Mouse (Mus musculus) right cerebral cortex, postnatal 36 days (tissue): ENCODE results near the gene Mob3b.

Experiments used
- DNase-seq, 2 experiments: peaks; one replicate each; pipeline ENCODE4 v3.0.0; 2022; ENCODE audit warnings: low spot score in 2 of 2, mixed read lengths in 1 of 2

The Mob3b gene

DNA sequence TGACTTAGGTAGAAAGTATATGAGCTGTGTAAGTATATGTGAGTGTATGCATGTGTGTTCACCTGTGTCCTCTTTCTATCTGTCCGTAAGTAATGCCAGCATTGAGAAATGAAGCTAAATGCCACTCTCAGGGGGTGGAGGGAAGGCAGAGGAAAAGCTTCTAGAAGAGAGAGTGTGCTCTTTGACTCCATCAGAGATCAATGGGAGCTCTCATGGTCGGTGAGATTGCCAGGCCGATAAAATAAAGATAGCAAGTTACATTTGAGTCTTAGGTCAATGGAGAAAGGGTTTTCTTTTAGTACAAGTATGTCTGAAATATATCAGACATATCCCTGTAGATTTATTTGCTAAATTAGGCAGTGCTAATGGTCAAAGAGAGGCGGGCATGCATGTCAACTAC, 9.0 kb downstream of the Mob3b start:
- DNase-seq, result no peak

DNA sequence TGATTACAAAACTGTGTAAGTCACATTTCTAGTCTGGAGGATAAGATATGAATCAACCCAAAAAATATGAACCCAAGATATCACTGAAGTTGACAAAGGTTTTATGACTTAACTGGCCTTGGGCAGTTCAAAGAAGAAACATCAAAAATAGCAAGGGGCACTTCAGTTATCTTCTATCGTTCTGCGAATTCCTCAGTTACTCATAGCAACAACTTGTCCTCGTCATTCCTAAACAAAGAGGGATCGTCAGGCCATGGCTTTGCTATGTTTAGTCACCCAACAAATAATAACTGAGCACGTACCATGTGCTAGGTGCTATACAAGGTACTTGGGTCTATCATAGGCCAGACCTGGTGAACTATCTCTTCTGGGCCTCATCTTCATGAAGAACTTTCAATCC, 10.7 kb downstream of the Mob3b start:
- no peak for DNase-seq

DNA sequence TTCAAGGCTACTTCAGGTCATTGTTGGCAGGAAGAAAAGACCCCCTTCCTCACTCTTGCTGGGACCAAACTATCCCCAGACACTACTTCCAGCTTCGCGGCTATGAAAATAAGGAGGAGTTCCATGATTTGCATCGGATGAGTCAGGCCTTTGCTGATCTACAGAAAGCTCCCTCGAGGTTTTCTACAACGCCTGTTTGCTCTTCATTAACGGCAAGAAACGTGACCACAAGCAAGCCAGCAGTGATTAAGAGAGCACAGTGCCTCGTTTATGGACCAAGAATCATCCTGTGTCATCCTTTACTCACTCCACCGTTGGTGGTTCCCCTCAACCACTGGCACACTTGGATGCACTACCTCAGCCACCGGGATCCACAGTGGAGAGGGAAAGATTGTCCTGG, 11.6 kb downstream of the Mob3b start:
- DNase-seq, result no peak

DNA sequence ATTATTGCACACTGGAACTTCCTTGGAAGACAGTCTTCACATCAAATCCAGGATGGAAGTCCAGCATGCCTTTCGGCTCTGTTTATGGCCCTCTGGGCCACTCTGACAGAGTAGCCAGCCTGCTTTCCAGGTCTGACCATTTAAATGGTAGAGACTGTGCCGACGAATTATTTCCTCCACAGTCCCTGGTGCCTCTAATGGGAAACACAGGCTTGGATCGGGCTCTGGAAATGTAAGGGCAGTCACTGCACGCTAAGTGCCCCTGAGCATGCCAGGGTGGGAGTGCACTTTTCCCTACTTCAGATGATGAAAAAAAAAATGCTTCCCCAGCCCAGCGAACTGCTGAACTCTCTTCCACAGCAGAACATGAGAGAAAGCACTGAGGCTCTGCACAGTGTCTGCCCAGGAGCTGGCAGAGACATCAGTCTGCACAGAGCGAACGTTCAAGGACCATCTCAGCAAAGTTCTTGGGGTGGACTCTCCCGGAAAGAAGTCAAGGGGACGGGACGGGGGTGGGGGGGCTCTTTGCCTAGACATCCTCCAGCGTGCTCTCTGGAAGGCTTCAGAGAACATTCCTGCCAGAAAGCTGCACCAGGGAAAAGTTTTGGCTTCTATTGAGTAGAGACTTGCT, 13.7 kb downstream of the Mob3b start:
- no peak for DNase-seq

DNA sequence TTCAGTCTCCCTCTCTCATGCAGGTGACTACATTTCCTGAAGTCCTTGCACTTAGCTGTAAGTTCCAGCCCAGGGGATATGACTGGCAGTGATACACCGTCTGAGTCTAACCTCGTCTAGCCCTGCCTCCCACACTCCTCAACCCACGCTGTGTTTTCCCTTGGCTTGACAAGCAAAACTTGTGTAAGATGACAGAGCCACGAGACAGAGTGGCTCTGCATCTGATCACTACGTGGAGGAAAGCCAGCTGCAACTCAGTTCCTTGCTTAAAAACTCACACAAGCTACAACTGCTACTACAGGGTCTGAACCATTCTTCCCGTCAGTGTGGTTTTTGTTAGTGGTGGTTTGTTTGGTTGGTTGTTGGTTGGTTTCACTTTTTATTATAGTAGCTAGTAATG, 17.0 kb downstream of the Mob3b start:
- no peak for DNase-seq

DNA sequence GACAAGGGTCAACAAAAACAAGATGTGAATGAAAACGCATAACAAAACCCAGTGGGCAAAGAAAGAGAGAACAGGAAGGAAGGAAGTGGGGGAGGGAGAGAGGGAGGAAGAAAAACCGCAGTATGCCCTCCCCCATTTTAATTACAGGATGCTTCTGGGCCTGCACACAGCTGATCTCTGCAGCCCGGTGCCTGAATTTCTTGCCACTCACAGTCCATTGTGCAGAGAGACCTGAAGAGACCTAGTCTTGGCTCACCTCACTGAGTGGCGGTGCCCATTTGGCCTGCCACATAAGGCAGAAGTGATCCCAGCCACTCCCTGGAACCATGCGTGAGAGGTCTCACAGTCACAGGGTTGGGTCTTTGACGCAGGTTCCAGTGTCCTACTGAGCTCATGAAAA, 19.2 kb downstream of the Mob3b start:
- no peak for DNase-seq

DNA sequence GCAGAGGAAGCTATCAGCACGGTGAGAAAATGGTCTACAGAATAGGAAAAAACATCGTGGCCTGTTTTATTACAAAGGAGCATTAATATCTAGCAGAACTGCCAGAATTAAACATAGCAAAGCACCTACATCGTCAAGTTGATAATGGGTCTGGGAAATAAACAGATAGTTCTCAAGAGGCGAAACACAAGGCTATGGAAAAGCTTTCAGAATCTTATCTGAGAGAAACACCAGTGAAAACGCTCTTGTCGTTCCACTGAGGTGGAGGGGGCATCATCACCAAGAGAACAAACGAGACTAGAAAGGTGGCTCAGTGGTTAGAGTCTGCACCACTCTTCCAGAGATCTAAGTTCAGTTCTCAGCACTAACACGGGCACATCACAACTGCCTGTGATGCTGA, 20.3 kb downstream of the Mob3b start:
- no peak for DNase-seq

DNA sequence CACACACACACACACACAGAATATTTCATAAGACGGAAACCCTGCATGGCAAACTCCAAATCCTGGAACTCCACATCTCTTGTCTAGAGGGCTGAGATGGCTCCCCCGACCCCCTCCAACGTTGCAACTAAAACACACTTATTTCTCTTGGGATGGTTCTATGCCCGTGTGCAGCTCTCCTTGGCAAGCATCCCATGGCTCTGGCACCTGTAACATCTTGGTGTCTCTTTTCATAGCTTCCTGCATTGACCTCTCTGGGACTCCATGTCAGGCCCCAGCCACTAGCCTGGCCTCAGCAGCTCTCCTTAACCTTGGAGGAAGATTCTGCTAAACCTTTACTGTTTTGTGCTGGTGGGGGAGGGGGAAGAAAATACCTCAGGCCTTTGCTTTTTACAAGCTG, 21.5 kb downstream of the Mob3b start:
- DNase-seq, result no peak

DNA sequence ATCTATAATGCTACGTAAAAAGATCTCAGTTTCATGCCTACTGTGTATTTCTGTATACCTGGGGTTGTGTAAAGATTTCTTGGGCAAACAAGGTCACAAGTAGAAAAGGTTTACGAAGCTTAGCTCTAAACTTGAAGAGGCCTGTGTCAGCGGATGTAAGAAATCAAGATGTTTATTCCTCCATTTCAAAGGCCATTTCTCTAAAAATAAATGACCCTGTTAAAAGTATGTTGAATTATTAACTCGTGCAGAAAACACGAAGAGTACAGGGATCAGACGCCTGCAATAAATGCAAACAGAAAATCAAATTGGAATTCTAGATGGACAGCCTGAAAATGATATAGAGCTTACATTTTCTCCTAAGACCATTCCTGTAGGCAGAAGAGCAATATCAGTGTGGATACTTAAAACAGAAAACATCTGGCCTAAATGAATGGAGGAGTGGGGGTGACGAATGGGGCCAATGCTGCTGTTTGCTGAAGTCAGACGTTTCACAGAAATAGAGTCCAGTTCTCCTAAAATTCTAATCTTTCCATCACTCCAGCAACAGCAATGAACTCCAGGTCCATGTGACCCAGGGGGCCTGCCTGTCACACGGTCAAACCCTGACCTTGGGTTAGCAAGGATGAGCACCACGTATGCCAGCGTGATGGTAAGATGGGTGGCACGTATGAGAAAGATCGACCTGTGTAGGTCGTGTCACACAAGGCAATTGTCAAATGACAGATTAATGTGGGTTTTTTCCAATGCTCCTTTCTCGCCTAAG, 22.3 kb downstream of the Mob3b start:
- no peak for DNase-seq

DNA sequence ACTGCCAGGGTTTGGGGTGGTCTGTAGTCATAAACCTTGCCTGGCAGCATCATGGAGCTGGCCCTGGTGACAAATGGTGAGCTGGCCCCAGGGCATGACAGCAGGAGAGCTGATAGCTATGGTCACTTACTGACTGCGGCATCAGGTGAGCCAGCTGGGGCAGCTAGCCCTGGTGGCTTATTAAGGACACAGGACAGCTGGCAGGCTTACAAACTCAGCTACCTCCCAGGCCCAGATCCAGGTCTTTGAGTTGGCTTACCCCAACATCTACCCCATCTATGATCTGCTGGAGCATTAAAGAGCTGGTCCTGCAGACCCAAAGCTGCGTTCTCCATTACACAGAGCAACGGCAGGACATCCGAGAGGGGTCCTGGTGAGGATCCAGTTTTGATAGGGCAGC, 23.9 kb downstream of the Mob3b start:
- DNase-seq, result no peak

DNA sequence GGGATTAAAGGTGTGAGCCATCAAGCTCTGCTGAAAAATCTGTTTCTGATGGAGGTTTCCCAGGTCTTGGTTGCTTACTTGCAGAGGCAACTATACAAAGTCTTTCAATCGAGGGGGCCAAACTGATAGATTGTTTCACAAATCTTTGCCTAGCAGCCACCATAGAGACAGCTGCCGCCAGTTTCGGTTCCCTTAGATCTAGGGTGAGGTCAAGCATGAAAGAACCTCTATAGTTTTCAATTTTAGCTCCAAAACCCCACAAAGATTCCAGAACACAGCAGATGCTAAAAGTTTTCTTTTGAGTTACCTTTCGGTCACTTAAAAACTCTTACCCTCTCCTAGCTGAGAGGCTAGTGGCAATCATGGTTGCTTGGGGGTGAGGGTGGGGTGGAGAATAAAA, 25.7 kb downstream of the Mob3b start:
- DNase-seq, result no peak

DNA sequence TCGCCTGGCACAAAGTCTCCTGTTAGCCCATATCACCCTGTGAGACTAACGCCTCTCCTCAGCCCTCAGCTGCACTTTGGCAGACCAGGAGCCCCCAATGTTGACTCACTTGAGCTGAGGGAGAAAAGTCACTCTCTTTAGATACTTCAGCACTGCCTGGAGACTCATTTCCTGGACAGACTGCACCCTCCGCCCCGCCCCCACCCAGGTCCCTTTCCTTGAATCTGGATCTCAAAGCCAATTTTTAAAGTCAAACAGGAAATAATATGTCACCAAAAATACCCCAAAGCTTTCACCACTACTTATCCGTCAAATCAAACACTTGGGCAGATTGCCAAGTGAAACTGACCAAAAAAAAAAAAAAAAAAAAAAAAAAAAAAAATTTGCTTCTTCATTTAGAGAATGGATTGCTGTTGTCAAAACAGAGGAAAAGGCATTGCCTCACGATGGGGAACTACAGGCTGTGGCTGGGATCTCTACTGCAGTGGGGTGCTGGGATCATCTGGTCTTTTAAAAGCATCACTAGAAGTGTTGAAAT, 26.8 kb downstream of the Mob3b start:
- no peak for DNase-seq

DNA sequence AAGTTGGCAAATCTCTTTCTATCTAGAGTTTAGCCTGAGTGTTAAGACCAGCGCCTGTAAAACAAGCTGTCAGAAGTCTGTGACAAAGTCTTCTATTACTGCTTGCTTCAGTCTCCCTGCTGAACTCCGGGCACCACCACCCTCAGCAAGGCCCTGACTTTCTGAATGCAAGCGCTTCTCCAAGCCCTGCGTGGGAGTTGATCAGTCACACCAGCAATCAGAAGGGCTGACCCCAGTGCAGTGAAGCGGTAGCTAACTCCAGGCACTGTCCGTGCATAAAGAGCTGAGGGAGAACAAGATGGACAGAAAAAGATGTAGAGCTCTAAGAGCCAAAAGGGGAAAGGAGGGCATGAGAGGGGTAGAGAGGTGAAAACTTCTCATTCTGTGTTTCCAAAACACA, 29.5 kb downstream of the Mob3b start:
- DNase-seq, result no peak

DNA sequence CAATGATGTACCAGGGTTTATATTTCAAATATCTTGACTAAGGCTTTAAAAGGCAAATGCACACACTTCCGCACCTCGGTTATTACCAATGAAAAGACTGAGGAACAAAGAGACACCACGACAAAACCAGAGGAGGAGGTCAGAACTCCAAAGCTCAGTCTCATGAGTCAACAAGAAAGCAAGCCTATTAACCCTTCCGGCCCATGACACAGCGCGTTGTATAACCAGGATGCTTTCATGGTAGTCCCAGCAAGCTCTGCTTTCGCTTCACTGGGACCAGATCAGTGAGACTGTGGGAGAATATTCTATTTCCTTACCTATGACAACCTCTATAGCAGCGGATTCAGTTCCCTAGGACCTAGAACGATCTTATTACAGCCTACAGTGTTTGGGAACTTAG, 30.5 kb downstream of the Mob3b start:
- no peak for DNase-seq

DNA sequence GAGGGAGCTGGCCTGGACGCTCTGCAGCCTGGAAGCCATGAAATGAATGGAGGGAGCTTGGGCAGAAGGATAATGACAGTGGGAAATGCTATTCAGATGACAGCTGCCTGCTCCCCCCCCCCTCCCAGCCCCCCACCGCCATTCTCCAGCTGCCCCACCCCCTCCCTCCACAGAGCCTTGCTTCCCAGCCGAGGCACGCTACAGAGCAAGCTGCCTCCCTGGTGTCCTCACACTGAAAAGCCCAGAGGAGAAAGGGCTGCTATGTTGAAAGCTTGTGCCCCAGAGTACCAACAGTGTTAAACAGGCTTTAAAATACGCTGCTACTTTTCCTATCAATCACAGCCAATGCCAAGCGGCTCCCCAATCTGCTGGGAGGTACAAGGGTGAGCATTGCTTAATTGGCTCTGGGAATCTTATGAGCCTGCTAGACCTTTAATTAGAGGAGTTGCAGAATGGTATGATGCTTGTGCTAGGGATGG, 31.9 kb downstream of the Mob3b start:
- no peak for DNase-seq

DNA sequence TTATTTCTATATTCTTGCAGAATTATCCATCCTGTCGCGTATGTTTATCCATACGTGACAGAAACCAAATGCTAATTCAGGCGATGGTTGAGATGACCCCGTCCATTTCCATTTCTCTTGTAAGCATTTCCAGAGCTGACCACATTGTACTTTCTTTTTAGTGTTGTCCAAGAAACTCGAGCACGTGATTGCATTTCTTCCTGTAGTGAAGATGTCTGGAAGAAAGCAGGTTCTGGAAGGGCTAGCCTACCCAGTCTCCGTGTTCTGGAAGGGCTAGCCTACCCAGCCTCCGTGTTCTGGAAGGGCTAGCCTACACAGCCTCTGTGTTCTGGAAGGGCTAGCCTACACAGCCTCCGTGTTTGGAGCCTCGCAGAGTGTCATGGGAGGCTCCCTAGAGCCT, 33.3 kb downstream of the Mob3b start:
- DNase-seq, result no peak

DNA sequence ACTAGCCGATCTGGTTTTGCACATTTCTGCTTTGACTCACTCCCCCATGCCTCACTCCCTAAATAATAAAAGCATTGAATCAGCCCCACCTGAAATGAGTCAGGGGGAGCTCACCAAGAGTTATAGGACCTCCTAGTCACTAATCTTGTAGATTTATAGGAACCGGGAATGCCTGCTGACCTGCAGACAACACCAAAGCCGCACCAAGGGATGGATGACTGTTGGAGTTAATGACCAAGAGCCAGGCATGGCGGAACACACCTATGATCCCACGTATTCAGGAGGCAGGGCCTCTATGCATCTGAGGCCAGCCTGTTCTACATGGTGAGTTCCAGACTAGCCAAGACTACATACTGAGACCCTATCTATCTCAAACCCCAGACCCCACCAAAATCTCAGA, 34.2 kb downstream of the Mob3b start:
- DNase-seq, result no peak

DNA sequence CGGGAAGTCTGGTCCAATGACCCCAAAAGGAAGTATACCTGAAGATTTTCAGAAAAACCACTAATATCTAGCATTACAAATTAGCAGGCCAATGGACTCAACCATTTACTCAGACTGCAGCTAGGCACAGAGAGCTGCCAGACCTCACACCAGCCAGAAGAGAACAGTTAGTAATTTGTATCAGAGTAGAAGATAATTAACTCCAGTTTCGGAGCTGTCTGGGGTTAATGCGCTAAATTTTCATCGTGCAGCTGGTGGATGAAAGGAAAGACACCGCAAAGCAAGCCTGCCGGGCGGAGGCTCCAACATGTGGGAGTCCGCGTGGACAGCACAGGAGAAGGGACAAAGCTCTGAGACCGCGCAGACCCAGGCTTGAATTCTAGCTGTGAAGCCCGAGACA, 36.2 kb downstream of the Mob3b start:
- DNase-seq, result no peak

DNA sequence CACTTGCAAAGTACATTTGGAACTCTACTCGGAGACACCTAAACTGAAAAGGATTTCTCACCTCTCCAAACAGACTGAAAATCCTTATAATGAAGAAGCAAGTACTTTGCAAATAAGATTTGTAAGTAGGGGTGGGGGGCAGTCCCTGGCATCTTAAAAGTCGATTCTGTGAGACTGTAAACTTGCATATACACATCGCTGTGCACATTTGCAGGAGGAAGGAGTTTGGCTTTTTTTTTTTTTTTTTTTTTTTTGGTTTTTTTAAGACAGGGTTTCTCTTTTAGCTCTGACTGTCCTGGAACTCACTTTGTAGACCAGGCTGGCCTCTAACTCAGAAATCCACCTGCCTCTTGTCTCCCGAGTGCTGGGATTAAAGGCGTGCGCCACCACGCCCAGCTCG, 36.7 kb downstream of the Mob3b start:
- DNase-seq, result no peak

DNA sequence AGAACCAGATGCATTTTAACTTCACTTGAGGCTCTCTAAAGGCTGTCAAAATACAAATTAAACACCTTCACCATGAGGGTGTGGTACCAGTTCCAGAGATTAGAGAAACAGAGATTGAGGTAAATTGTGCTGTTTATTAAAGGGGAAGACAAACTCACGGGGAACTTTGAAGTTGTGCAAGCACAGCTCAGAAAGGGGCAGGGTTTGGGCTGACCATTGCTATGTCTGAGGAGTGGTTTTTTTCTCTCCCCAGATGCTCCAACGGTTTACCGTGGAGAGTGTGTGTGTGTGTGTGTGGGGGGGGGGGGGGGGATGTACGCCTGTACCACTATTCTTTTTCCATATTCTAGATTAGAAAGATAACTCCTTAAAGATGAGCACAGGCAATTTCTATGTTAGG, 37.1 kb downstream of the Mob3b start:
- DNase-seq, result no peak

DNA sequence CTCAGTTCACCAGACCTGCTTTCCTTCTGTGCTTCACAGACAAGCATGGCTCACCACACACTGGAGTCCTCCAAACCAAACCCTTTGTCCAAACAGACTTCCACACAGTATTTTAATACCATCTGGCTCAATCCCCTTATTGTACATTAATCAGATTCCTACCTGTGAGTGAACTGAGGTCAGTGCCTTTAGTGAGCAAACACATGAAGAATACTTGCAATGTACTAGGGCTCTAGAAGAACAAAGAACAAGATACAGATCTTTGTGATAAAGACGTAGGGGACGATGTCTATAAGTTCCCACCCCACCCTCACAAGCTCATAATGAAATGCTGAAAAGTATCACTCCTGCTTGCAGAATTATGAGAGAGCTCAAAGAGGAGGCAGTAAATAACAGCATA, 38.4 kb downstream of the Mob3b start:
- DNase-seq, result no peak

DNA sequence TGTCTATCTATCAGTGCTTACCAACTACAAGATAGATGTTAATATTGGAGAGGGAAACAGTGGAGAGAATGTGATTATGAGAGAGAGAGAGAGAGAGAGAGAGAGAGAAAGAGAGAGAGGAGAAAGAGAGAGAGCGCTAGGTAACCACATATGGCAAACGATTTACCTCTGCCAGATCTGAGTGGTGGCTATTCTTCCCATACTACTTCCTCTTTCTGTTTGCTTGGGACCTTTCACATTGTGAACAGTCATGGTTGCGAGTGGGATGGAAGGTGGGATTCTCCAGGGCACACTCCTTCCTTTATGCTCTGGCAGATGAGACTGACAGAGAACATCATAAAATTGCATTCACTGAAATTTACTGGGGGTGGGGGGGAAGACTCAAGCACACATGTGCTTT, 40.1 kb downstream of the Mob3b start:
- no peak for DNase-seq

DNA sequence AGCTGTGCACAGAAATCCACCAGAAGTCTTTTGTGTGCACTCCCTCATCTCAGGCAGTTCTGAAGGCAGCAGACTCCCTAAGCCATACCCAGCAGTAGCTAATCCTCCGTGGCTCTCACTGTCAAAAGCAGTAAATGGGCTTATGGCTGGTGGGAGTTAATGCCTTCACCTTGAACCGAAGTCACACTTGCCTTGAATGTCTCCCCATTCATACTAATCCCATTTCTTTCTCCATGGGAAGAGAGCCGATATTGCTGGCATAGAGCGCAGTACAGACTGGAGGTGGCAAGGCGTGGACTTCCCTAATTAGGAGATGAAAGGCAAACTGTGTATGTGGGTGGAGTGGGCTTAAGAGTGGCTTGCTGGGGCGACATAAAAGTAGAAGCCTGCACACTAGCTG, 41.4 kb downstream of the Mob3b start:
- no peak for DNase-seq
